Mouse (Mus musculus): Measurements from ENCODE around the gene Cep41. TPM values are rescaled to one million over a fixed set of nuclear protein-coding genes. Genes with fewer than 3 reads are reported as not detected.
A peak's percentile ranks its signal among the peaks of the same experiment; 100 is the strongest.

Gene Cep41
- polyA plus RNA-seq, 1 experiment: 5.5 TPM

DNA sequence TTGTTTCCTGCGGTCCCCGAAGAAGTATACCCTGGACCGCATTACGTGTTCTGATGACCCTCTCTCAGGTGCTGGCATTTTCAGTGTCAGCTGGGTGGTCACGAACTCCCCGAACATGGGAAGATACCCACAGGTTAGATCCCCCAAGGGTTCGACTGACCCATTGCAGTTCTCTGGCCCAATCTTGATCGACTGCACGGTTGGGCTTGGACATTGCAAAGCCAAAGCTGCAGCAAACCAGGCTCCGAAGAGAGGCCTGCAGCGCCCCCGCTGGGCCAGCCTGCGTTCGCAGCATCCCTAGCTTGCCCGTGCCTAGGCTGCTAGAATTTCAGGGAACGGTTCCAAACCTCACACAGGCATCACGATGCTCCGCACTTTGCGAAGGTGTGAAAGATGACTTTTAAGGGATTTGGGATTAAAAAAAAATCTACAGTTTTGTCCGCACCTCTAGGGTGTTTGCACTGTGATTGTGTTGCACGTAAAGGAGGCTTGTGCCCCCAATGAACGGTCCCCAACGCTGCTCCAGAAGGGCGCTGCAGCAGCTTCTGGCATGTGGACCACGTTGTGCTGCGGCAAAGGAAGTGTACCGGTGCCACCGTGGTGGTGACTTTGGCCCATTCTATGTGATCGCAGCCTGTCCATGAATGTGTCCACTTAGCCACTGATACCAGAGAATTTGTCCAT, 43.5 kb upstream of the Cep41 start:
- peak overlapping the region; percentile 30 for H3K4me2 ChIP-seq (ENCODE audit: low read depth)

GRCm38 (mm10) chr6:30736372-30736762, 42.8 kb upstream of the Cep41 start:
- Histone ChIP-seq H3K36me3 (ENCODE audit: control insufficient read depth, insufficient read depth) (no peaks in the 10 kb centered on the region), H3K4me3 (no peak overlapping the region), H3ac (ENCODE audit: control insufficient read depth, insufficient read length) (no peak overlapping the region), H3K4me2 (ENCODE audit: low read depth) (no peak overlapping the region), H3K79me2 (ENCODE audit: control insufficient read depth, insufficient read depth) (peaks cover 3% of the 10 kb centered on the region), H3K27me3 (ENCODE audit: control insufficient read depth, insufficient read depth, insufficient read length) (no peaks in the 10 kb centered on the region)
- TF ChIP-seq POLR2AphosphoS2 (IDR thresholded peaks at IDR 0.05; ENCODE audit: insufficient read length, low read depth): no peak
- no peak for TF ChIP-seq MYOD1 (IDR thresholded peaks at IDR 0.05; ENCODE audit: control insufficient read depth in 1 of 3, insufficient read length in 2 of 3, low read depth in 2 of 3)

More for the DNA sequence above, 43.5 kb upstream of the Cep41 start:
- H3K36me3 ChIP-seq (ENCODE audit: control insufficient read depth, insufficient read depth): no peaks in the 10 kb centered on the region
- no peak overlapping the region for H3ac ChIP-seq (ENCODE audit: control insufficient read depth, insufficient read length)
- H3K4me3 ChIP-seq: peak overlapping the region; percentile 22
- H3K27me3 ChIP-seq (ENCODE audit: control insufficient read depth, insufficient read depth, insufficient read length): no peaks in the 10 kb centered on the region
- TF ChIP-seq TCF12 (IDR thresholded peaks at IDR 0.05; ENCODE audit: insufficient read depth, poor library complexity, severe bottlenecking) (no peak), SRF (IDR thresholded peaks at IDR 0.05; ENCODE audit: control insufficient read depth, insufficient read length, low read depth) (no peak), POLR2A (IDR thresholded peaks at IDR 0.05; ENCODE audit: insufficient read length, low read depth) (no peak), E2F4 (IDR thresholded peaks at IDR 0.05; ENCODE audit: insufficient read depth) (no peak), POLR2AphosphoS2 (IDR thresholded peaks at IDR 0.05; ENCODE audit: insufficient read length, low read depth) (no peak), MYOD1 (IDR thresholded peaks at IDR 0.05; ENCODE audit: control insufficient read depth in 1 of 3, insufficient read length in 2 of 3, low read depth in 2 of 3) (no peak), MAX (IDR thresholded peaks at IDR 0.05; ENCODE audit: low read depth) (no peak), TCF3 (IDR thresholded peaks at IDR 0.05; ENCODE audit: insufficient read length, low read depth) (no peak), MYOG (IDR thresholded peaks at IDR 0.05; ENCODE audit: control insufficient read depth in 1 of 3, insufficient read depth in 1 of 3, insufficient read length in 2 of 3, low read depth in 2 of 3) (no peak), USF1 (IDR thresholded peaks at IDR 0.05; ENCODE audit: low read depth) (no peak), REST (IDR thresholded peaks at IDR 0.05; ENCODE audit: insufficient read depth, insufficient read length) (no peak), CEBPB (IDR thresholded peaks at IDR 0.05; ENCODE audit: insufficient read depth, poor library complexity, severe bottlenecking) (no peak)
- H3K79me2 ChIP-seq (ENCODE audit: control insufficient read depth, insufficient read depth): peaks cover 3% of the 10 kb centered on the region

GRCm38 (mm10) chr6:30735728-30736371, 42.3 kb upstream of the Cep41 start:
- Histone ChIP-seq H3K27me3 (ENCODE audit: control insufficient read depth, insufficient read depth, insufficient read length) (no peaks in the 10 kb centered on the region), H3K4me2 (ENCODE audit: low read depth) (no peak overlapping the region), H3K79me2 (ENCODE audit: control insufficient read depth, insufficient read depth) (peaks cover 3% of the 10 kb centered on the region), H3K4me3 (no peak overlapping the region), H3K36me3 (ENCODE audit: control insufficient read depth, insufficient read depth) (no peaks in the 10 kb centered on the region), H3ac (ENCODE audit: control insufficient read depth, insufficient read length) (no peak overlapping the region)
- no peak for TF ChIP-seq POLR2AphosphoS2 (IDR thresholded peaks at IDR 0.05; ENCODE audit: insufficient read length, low read depth)
- TF ChIP-seq CEBPB (IDR thresholded peaks at IDR 0.05; ENCODE audit: insufficient read depth, poor library complexity, severe bottlenecking): no peak
- no peak for TF ChIP-seq USF1 (IDR thresholded peaks at IDR 0.05; ENCODE audit: low read depth)
- no peak for TF ChIP-seq TCF3 (IDR thresholded peaks at IDR 0.05; ENCODE audit: insufficient read length, low read depth)
- no peak for TF ChIP-seq TCF12 (IDR thresholded peaks at IDR 0.05; ENCODE audit: insufficient read depth, poor library complexity, severe bottlenecking)
- no peak for TF ChIP-seq SRF (IDR thresholded peaks at IDR 0.05; ENCODE audit: control insufficient read depth, insufficient read length, low read depth)
- no peak for TF ChIP-seq MAX (IDR thresholded peaks at IDR 0.05; ENCODE audit: low read depth)
- TF ChIP-seq REST (IDR thresholded peaks at IDR 0.05; ENCODE audit: insufficient read depth, insufficient read length): no peak
- TF ChIP-seq E2F4 (IDR thresholded peaks at IDR 0.05; ENCODE audit: insufficient read depth): no peak
- TF ChIP-seq POLR2A (IDR thresholded peaks at IDR 0.05; ENCODE audit: insufficient read length, low read depth): no peak
- TF ChIP-seq MYOG (IDR thresholded peaks at IDR 0.05; ENCODE audit: control insufficient read depth in 1 of 3, insufficient read depth in 1 of 3, insufficient read length in 2 of 3, low read depth in 2 of 3): no peak
- no peak for TF ChIP-seq MYOD1 (IDR thresholded peaks at IDR 0.05; ENCODE audit: control insufficient read depth in 1 of 3, insufficient read length in 2 of 3, low read depth in 2 of 3)

DNA sequence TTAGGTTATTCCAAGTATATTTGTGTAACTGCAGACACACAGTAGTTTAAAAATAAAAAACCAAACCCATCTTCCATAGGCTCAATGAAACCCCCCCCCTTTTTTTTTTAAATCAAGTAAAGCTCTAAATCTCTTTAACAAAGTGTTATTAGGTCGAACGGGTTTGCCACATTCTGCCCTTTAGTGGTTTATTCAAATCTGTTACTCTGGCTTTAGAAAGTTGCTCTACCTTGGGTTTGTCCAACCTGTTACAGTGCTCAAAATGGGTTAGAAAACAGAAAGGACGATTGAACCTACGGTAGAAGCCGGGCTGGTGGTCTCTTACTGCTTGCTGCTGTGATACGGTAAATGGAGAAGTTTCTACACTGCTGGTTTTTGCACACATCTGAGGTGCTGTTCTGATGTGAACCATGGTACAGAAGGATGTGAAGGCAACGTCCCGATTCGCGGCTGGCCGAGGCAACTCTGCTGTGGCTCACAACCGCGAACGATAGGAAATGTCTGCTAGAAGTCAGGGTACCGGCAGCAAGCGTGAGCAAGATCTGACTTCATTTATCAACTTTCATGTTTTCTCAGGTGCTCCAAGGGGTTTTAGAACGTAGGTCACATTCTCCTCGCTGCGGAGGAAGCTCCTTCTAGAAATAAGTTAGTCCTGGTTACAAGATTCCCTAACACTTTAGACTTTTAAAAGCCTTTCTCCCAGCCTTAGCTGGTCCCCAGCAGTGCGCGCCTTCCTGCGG, 41.6 kb upstream of the Cep41 start:
- no peaks in the 10 kb centered on the region for H3K27me3 ChIP-seq (ENCODE audit: control insufficient read depth, insufficient read depth, insufficient read length)
- no peak overlapping the region for H3K4me3 ChIP-seq
- H3K36me3 ChIP-seq (ENCODE audit: control insufficient read depth, insufficient read depth): no peaks in the 10 kb centered on the region
- no peak overlapping the region for H3K4me2 ChIP-seq (ENCODE audit: low read depth)
- no peak overlapping the region for H3ac ChIP-seq (ENCODE audit: control insufficient read depth, insufficient read length)
- H3K79me2 ChIP-seq (ENCODE audit: control insufficient read depth, insufficient read depth): peaks cover 3% of the 10 kb centered on the region
- TF ChIP-seq REST (IDR thresholded peaks at IDR 0.05; ENCODE audit: insufficient read depth, insufficient read length): no peak
- no peak for TF ChIP-seq MYOD1 (IDR thresholded peaks at IDR 0.05; ENCODE audit: control insufficient read depth in 1 of 3, insufficient read length in 2 of 3, low read depth in 2 of 3)
- TF ChIP-seq E2F4 (IDR thresholded peaks at IDR 0.05; ENCODE audit: insufficient read depth): no peak
- no peak for TF ChIP-seq TCF3 (IDR thresholded peaks at IDR 0.05; ENCODE audit: insufficient read length, low read depth)
- no peak for TF ChIP-seq POLR2AphosphoS2 (IDR thresholded peaks at IDR 0.05; ENCODE audit: insufficient read length, low read depth)
- TF ChIP-seq TCF12 (IDR thresholded peaks at IDR 0.05; ENCODE audit: insufficient read depth, poor library complexity, severe bottlenecking): no peak

All from myocyte (in vitro differentiated cells).